Mouse (Mus musculus) spleen, embryonic (tissue): ENCODE data around the gene Gm20388.
"Not testable (repeated sequence)": the region's sequence is repeated elsewhere in the genome, so short reads cannot be mapped to it uniquely, and the experiment has no call there.

ENCODE experiments used
- CTCF ChIA-PET: fragments of 350-600 bp; sonication (Branson Sonifier 250); formaldehyde crosslinking; loops from one replicate; lab custom pipeline; 2022; lab: Charles Lee

Gene Gm20388

GRCm38 (mm10) chr8:121649904-121650303 lies 1739.3 kb downstream of the Gm20388 start:
- CTCF ChIA-PET: no interaction called here

- CTCF ChIA-PET: no interaction called here
These were observed 1740.0 kb downstream of the Gm20388 start for GRCm38 (mm10) chr8:121650389-121651307.

GRCm38 (mm10) chr8:121651308-121651873 lies 1740.8 kb downstream of the Gm20388 start:
- CTCF ChIA-PET: no interaction called here

- CTCF ChIA-PET: no interaction called here
These were observed 1741.3 kb downstream of the Gm20388 start for GRCm38 (mm10) chr8:121651874-121652361.

- CTCF ChIA-PET: no interaction called here
These were observed 1742.2 kb downstream of the Gm20388 start, which contains the start of gene Zcchc14 for GRCm38 (mm10) chr8:121652774-121653323. Gene Zcchc14 (minus strand): TSS chr8:121652901.

GRCm38 (mm10) chr8:121653340-121654019 lies 1742.8 kb downstream of the Gm20388 start:
- CTCF ChIA-PET: no interaction called here

- CTCF ChIA-PET: no interaction called here
These were observed 1743.5 kb downstream of the Gm20388 start for GRCm38 (mm10) chr8:121654131-121654530.

GRCm38 (mm10) chr8:121654966-121655494 lies 1744.4 kb downstream of the Gm20388 start:
- CTCF ChIA-PET: no interaction called here

GRCm38 (mm10) chr8:121660602-121661001 lies 1750.0 kb downstream of the Gm20388 start:
- CTCF ChIA-PET: no interaction called here

- CTCF ChIA-PET: no interaction called here
These were observed 1751.2 kb downstream of the Gm20388 start for GRCm38 (mm10) chr8:121661631-121662357.

GRCm38 (mm10) chr8:121663101-121663500 lies 1752.5 kb downstream of the Gm20388 start:
- CTCF ChIA-PET: no interaction called here

GRCm38 (mm10) chr8:121665329-121665728 lies 1754.7 kb downstream of the Gm20388 start:
- CTCF ChIA-PET: no interaction called here

- CTCF ChIA-PET: not testable (repeated sequence)
These were observed 1757.4 kb downstream of the Gm20388 start for GRCm38 (mm10) chr8:121667936-121668500.

- CTCF ChIA-PET: no interaction called here
These were observed 1757.9 kb downstream of the Gm20388 start for GRCm38 (mm10) chr8:121668553-121668952.

GRCm38 (mm10) chr8:121669208-121669607 lies 1758.6 kb downstream of the Gm20388 start:
- CTCF ChIA-PET: no interaction called here

GRCm38 (mm10) chr8:121673153-121673552 lies 1762.5 kb downstream of the Gm20388 start:
- CTCF ChIA-PET: no interaction called here

GRCm38 (mm10) chr8:121673917-121674316 lies 1763.3 kb downstream of the Gm20388 start:
- CTCF ChIA-PET: no interaction called here

- CTCF ChIA-PET: no interaction called here
These were observed 1763.9 kb downstream of the Gm20388 start for GRCm38 (mm10) chr8:121674524-121674923.

- CTCF ChIA-PET: no interaction called here
These were observed 1764.5 kb downstream of the Gm20388 start for GRCm38 (mm10) chr8:121675161-121675560.

- CTCF ChIA-PET: no interaction called here
These were observed 1765.1 kb downstream of the Gm20388 start for GRCm38 (mm10) chr8:121675701-121676100.

GRCm38 (mm10) chr8:121678696-121679095 lies 1768.1 kb downstream of the Gm20388 start:
- CTCF ChIA-PET: no interaction called here
